ENCODE assay signal across 34 mouse cellular contexts in genomic region chr1:161921928-161922327, GRCm38 (mm10). TPM values are rescaled to one million over a fixed set of nuclear protein-coding genes. Genes with fewer than 3 reads are reported as not detected.
DNase-seq lines count a peak whose midpoint lies in the region; ATAC-seq lines count a peak whose summit lies in the region.
"Had no signal": no experiment of that assay in that cellular context is flagged by ENCODE, and none has a peak within 500 bp of the region (broad histone marks: within the 10 kb centered on the region; RNA-seq: fewer than 3 reads in every experiment).

No protein-coding gene starts in this region.

- 81% methylated on average over 6 of the region's 6 CpGs for WGBS in forebrain, embryonic 10.5 days

- no peaks in the 10 kb centered on the region for H3K27me3 ChIP-seq in forebrain, embryonic 10.5 days (ENCODE audit: poor library complexity, severe bottlenecking)
- H3K27me3 ChIP-seq: hindbrain, embryonic 15.5 days; midbrain, embryonic 12.5 days; Patski had no signal

- H3K4me1 ChIP-seq in forebrain, embryonic 10.5 days, result peaks cover 33% of the 10 kb centered on the region
- H3K4me1 ChIP-seq: hindbrain, embryonic 15.5 days had no signal

- no peak overlapping the region for H3K27ac ChIP-seq in forebrain, embryonic 10.5 days
- H3K27ac ChIP-seq: hindbrain, embryonic 15.5 days; liver, embryonic 15.5 days; macrophage; midbrain, embryonic 12.5 days; stomach, postnatal 0 days had no signal

- H3K36me3 ChIP-seq in forebrain, embryonic 10.5 days (replicated peaks), result no peaks in the 10 kb centered on the region
- H3K36me3 ChIP-seq: hindbrain, embryonic 15.5 days; liver, embryonic 15.5 days; midbrain, embryonic 12.5 days had no signal

- ATAC-seq in activated CD4-positive, CD25-positive, alpha-beta regulatory T cell, adult 4 months, result peak; percentile 87
- peak; percentile 44 for ATAC-seq in megakaryocyte progenitor cell, adult 5-6 weeks (replicated peaks; ENCODE audit: poor library complexity)
- ATAC-seq: intestine, embryonic 16.5 days; Patski had no signal

- peak; percentile 34 to 41 for DNase-seq in spleen, postnatal 36 days (ENCODE audit: low spot score in 2 of 2)
- DNase-seq in spleen, adult 12 weeks (ENCODE audit: low spot score), result no peak
- no peak for DNase-seq in forebrain, embryonic 10.5 days (ENCODE audit: extremely low spot score, low spot score)
- no peak for DNase-seq in layer of hippocampus, adult 9-10 months (ENCODE audit: low spot score)
- DNase-seq in right cerebral cortex, postnatal 36 days (ENCODE audit: low spot score in 2 of 2), result no peak
- DNase-seq: adrenal gland, adult 2 months; cerebellum, adult 11 months; cerebellum, postnatal 10 days; heart, adult 11 months; kidney, adult 9 months; kidney, postnatal 14 days; right cerebral cortex, postnatal 14 days had no signal

- H3K9me3 ChIP-seq in forebrain, embryonic 10.5 days, result no peaks in the 10 kb centered on the region
- H3K9me3 ChIP-seq: hindbrain, embryonic 15.5 days; liver, embryonic 15.5 days; midbrain, embryonic 12.5 days had no signal

- no peak overlapping the region for H3K4me3 ChIP-seq in forebrain, embryonic 10.5 days
- H3K4me3 ChIP-seq: hindbrain, embryonic 15.5 days; liver, embryonic 15.5 days; midbrain, embryonic 12.5 days had no signal

RNA-seq across cellular contexts. Expression of gene Suco, which starts 45.4 kb away (rescaled TPM):
- 10 to 100 TPM; 24.2 to 29.4 TPM for polyA plus RNA-seq in activated CD4-positive, CD25-positive, alpha-beta regulatory T cell, adult 4 months (2017; shearing (Covaris generic))
- total RNA-seq in megakaryocyte progenitor cell, adult 5-6 weeks (2015), result 47.0 and 49.6 TPM in 2 replicates
- total RNA-seq in megakaryocyte progenitor cell, adult 5-6 weeks (2017), result 87.0 and 116 TPM in 2 replicates
- polyA plus RNA-seq in forebrain, embryonic 10.5 days (2016; fragmentation: Nextera tagmentation; extraction: Ambion mirVana), result 20.5 and 26.7 TPM in 2 replicates

RNA-seq across cellular contexts. Expression of gene Pigc, which starts 47.1 kb away (rescaled TPM):
- 10 to 100 TPM; 25.1 to 40.2 TPM for polyA plus RNA-seq in activated CD4-positive, CD25-positive, alpha-beta regulatory T cell, adult 4 months (2017; shearing (Covaris generic))
- total RNA-seq in megakaryocyte progenitor cell, adult 5-6 weeks (2015), result 11.9 and 13.7 TPM in 2 replicates
- 17.4 and 20.1 TPM in 2 replicates for total RNA-seq in megakaryocyte progenitor cell, adult 5-6 weeks (2017)
- polyA plus RNA-seq in forebrain, embryonic 10.5 days (2016; fragmentation: Nextera tagmentation; extraction: Ambion mirVana), result 21.0 and 25.0 TPM in 2 replicates

RNA-seq across cellular contexts. Expression of gene 4930558K02Rik, which starts 57.5 kb away (rescaled TPM):
- polyA plus RNA-seq in activated CD4-positive, CD25-positive, alpha-beta regulatory T cell, adult 4 months (2017; shearing (Covaris generic)), result not detected
- total RNA-seq in megakaryocyte progenitor cell, adult 5-6 weeks (2015), result 0.39 TPM in 1 of 2 replicates, not detected in the other
- total RNA-seq in megakaryocyte progenitor cell, adult 5-6 weeks (2017), result not detected in 2 replicates
- not detected in 2 replicates for polyA plus RNA-seq in forebrain, embryonic 10.5 days (2016; fragmentation: Nextera tagmentation; extraction: Ambion mirVana)
- total RNA-seq: adrenal gland, adult 2 months; ES-E14; gastrocnemius, adult 8-10 months; hematopoietic stem cell, adult 5-6 weeks; layer of hippocampus, adult 8-10 months; left cerebral cortex, adult 18-20 months; left cerebral cortex, postnatal 36 days had no signal
- polyA plus RNA-seq: adrenal gland, adult 2 months; C2C12; embryonic facial prominence, embryonic 11.5 days; forebrain, embryonic 11.5 days; heart, embryonic 11.5 days; heart, postnatal 0 days; intestine, embryonic 16.5 days; limb, embryonic 14.5 days; liver, embryonic 15.5 days; lung, embryonic 16.5 days; macrophage; midbrain, embryonic 12.5 days; Patski; stomach, postnatal 0 days had no signal

Comparison
In these comparisons a context has a peak if more than half of its experiments do, and no peak if none do; other contexts are left out.
1. DNase-seq: peak in spleen, postnatal 36 days (2 of 2); none in spleen, adult 12 weeks (single experiment), forebrain, embryonic 10.5 days (single experiment), layer of hippocampus, adult 9-10 months (single experiment) and right cerebral cortex, postnatal 36 days (0 of 2).